Mouse (Mus musculus): ENCODE results near the gene Socs1.
A peak's percentile ranks its signal among the peaks of the same experiment; 100 is the strongest.

Socs1 gene

GRCm38 (mm10) chr16:10783883-10784792, 1.2 kb downstream of the Socs1 start:
- H3K36me3 ChIP-seq (ENCODE audit: insufficient read depth, low read length): peaks cover 3% of the 10 kb centered on the region; the same call in 1 of the 2 replicates
- H3K27me3 ChIP-seq (ENCODE audit: insufficient read depth, low read length): peaks cover 51% of the 10 kb centered on the region
- H3K9me3 ChIP-seq (ENCODE audit: low read length): no peaks in the 10 kb centered on the region
- H3K4me3 ChIP-seq (replicated peaks; ENCODE audit: low read length): peak overlapping the region; percentile 86
- H3K4me1 ChIP-seq (replicated peaks; ENCODE audit: low read depth, low read length): peaks cover 59% of the 10 kb centered on the region
- TF ChIP-seq POU5F1 (IDR thresholded peaks at IDR 0.05; ENCODE audit: borderline replicate concordance, low read length): no peak
- no peak for TF ChIP-seq NANOG (IDR thresholded peaks at IDR 0.05; ENCODE audit: borderline replicate concordance, low read length)
- TF ChIP-seq CTCF (conservative IDR thresholded peaks at IDR 0.05; ENCODE audit: low read length): no peak

GRCm38 (mm10) chr16:10783451-10783850, 1.9 kb downstream of the Socs1 start:
- H3K4me3 ChIP-seq (replicated peaks; ENCODE audit: low read length): peak overlapping the region; percentile 86; the same call in 1 of the 2 replicates
- TF ChIP-seq CTCF (conservative IDR thresholded peaks at IDR 0.05; ENCODE audit: low read length): no peak
- no peak for TF ChIP-seq POU5F1 (IDR thresholded peaks at IDR 0.05; ENCODE audit: borderline replicate concordance, low read length)
- no peak for TF ChIP-seq NANOG (IDR thresholded peaks at IDR 0.05; ENCODE audit: borderline replicate concordance, low read length)
- H3K4me1 ChIP-seq (replicated peaks; ENCODE audit: low read depth, low read length): peaks cover 56% of the 10 kb centered on the region
- H3K27me3 ChIP-seq (ENCODE audit: insufficient read depth, low read length): peaks cover 45% of the 10 kb centered on the region
- H3K36me3 ChIP-seq (ENCODE audit: insufficient read depth, low read length): peaks cover 3% of the 10 kb centered on the region; the same call in 1 of the 2 replicates
- no peaks in the 10 kb centered on the region for H3K9me3 ChIP-seq (ENCODE audit: low read length)

GRCm38 (mm10) chr16:10783152-10783434, 2.2 kb downstream of the Socs1 start:
- Histone ChIP-seq H3K4me1 (replicated peaks; ENCODE audit: low read depth, low read length) (peaks cover 52% of the 10 kb centered on the region), H3K9me3 (ENCODE audit: low read length) (no peaks in the 10 kb centered on the region), H3K4me3 (replicated peaks; ENCODE audit: low read length) (no peak overlapping the region), H3K36me3 (ENCODE audit: insufficient read depth, low read length) (peaks cover 3% of the 10 kb centered on the region; the same call in 1 of the 2 replicates), H3K27me3 (ENCODE audit: insufficient read depth, low read length) (peaks cover 43% of the 10 kb centered on the region)
- TF ChIP-seq CTCF (conservative IDR thresholded peaks at IDR 0.05; ENCODE audit: low read length) (no peak), POU5F1 (IDR thresholded peaks at IDR 0.05; ENCODE audit: borderline replicate concordance, low read length) (no peak)

- peaks cover 43% of the 10 kb centered on the region for H3K27me3 ChIP-seq (ENCODE audit: insufficient read depth, low read length)
- peaks cover 47% of the 10 kb centered on the region for H3K4me1 ChIP-seq (replicated peaks; ENCODE audit: low read depth, low read length)
- no peak overlapping the region for H3K4me3 ChIP-seq (replicated peaks; ENCODE audit: low read length)
- TF ChIP-seq CTCF (conservative IDR thresholded peaks at IDR 0.05; ENCODE audit: low read length) (no peak), NANOG (IDR thresholded peaks at IDR 0.05; ENCODE audit: borderline replicate concordance, low read length) (no peak), POU5F1 (IDR thresholded peaks at IDR 0.05; ENCODE audit: borderline replicate concordance, low read length) (no peak)
- no peaks in the 10 kb centered on the region for H3K9me3 ChIP-seq (ENCODE audit: low read length)
- peaks cover 3% of the 10 kb centered on the region; the same call in 1 of the 2 replicates for H3K36me3 ChIP-seq (ENCODE audit: insufficient read depth, low read length)
These were observed 2.8 kb downstream of the Socs1 start for GRCm38 (mm10) chr16:10782377-10783151.

GRCm38 (mm10) chr16:10781862-10782371, 3.4 kb downstream of the Socs1 start:
- H3K36me3 ChIP-seq (ENCODE audit: insufficient read depth, low read length): peaks cover 3% of the 10 kb centered on the region; the same call in 1 of the 2 replicates
- H3K4me3 ChIP-seq (replicated peaks; ENCODE audit: low read length): no peak overlapping the region
- H3K4me1 ChIP-seq (replicated peaks; ENCODE audit: low read depth, low read length): peaks cover 40% of the 10 kb centered on the region
- H3K9me3 ChIP-seq (ENCODE audit: low read length): no peaks in the 10 kb centered on the region
- peaks cover 48% of the 10 kb centered on the region for H3K27me3 ChIP-seq (ENCODE audit: insufficient read depth, low read length)
- TF ChIP-seq POU5F1 (IDR thresholded peaks at IDR 0.05; ENCODE audit: borderline replicate concordance, low read length) (no peak), CTCF (conservative IDR thresholded peaks at IDR 0.05; ENCODE audit: low read length) (no peak), NANOG (IDR thresholded peaks at IDR 0.05; ENCODE audit: borderline replicate concordance, low read length) (no peak)

- Histone ChIP-seq H3K4me1 (replicated peaks; ENCODE audit: low read depth, low read length) (peaks cover 28% of the 10 kb centered on the region), H3K9me3 (ENCODE audit: low read length) (no peaks in the 10 kb centered on the region), H3K27me3 (ENCODE audit: insufficient read depth, low read length) (peaks cover 59% of the 10 kb centered on the region), H3K4me3 (replicated peaks; ENCODE audit: low read length) (no peak overlapping the region), H3K36me3 (ENCODE audit: insufficient read depth, low read length) (peaks cover 3% of the 10 kb centered on the region; the same call in 1 of the 2 replicates)
- TF ChIP-seq POU5F1 (IDR thresholded peaks at IDR 0.05; ENCODE audit: borderline replicate concordance, low read length) (no peak), CTCF (conservative IDR thresholded peaks at IDR 0.05; ENCODE audit: low read length) (no peak), NANOG (IDR thresholded peaks at IDR 0.05; ENCODE audit: borderline replicate concordance, low read length) (no peak)
These were observed 4.7 kb downstream of the Socs1 start for GRCm38 (mm10) chr16:10780631-10781120.

- TF ChIP-seq NANOG (IDR thresholded peaks at IDR 0.05; ENCODE audit: borderline replicate concordance, low read length) (no peak), POU5F1 (IDR thresholded peaks at IDR 0.05; ENCODE audit: borderline replicate concordance, low read length) (no peak), CTCF (conservative IDR thresholded peaks at IDR 0.05; ENCODE audit: low read length) (no peak)
These were observed 7.7 kb downstream of the Socs1 start for GRCm38 (mm10) chr16:10777579-10778160.

More at GRCm38 (mm10) chr16:10777579-10778160, 7.7 kb downstream of the Socs1 start:
- Histone ChIP-seq H3K36me3 (ENCODE audit: insufficient read depth, low read length) (peaks cover 2% of the 10 kb centered on the region; the same call in 1 of the 2 replicates), H3K4me1 (replicated peaks; ENCODE audit: low read depth, low read length) (peaks cover 13% of the 10 kb centered on the region), H3K9me3 (ENCODE audit: low read length) (no peaks in the 10 kb centered on the region), H3K27me3 (ENCODE audit: insufficient read depth, low read length) (peaks cover 50% of the 10 kb centered on the region), H3K4me3 (replicated peaks; ENCODE audit: low read length) (no peak overlapping the region)

Data from E14TG2a.4 (cell line).